Mouse (Mus musculus): ENCODE measurements around the gene Tdrd7. TPM values are rescaled to one million over a fixed set of nuclear protein-coding genes. Genes with fewer than 3 reads are reported as not detected.

The Tdrd7 gene
- total and polyA plus RNA-seq, 3 experiments, result 6.2 to 12.6 (median 11.2) TPM

DNA sequence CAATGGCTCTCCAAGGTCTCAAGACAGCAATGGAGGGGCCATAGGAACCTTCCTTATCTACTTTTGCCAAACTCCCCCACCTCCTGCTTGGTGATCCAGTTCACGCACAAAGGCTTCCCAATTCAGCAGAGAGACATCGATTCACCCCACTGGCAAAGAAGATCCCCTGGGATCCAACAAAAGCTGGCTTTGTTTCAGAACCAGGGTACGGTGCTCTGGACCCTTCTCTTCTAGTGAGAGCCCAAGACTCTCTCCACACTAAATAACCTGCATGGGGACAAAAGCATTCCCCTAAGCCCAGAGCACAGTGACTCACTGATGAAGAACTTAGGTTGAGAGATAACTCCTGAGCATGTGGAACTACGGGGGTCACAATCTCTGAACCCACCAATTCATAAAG lies 9.9 kb upstream of the Tdrd7 start:
- H3K36me3 ChIP-seq (ENCODE audit: control insufficient read depth, insufficient read depth, low read length), result no peaks in the 10 kb centered on the region
- WGBS, result 83% methylated on average over 4 of the region's 4 CpGs
- no peak overlapping the region for H3K27ac ChIP-seq
- H3K79me2 ChIP-seq (replicated peaks; ENCODE audit: control insufficient read depth, insufficient read depth, low read length), result no peaks in the 10 kb centered on the region
- H3K4me3 ChIP-seq, result no peak overlapping the region
- intact Hi-C loops (cut with DNase I), result no loop called here
- H3K9ac ChIP-seq (ENCODE audit: low read depth, low read length), result no peak overlapping the region
- TF ChIP-seq POLR2A (IDR thresholded peaks at IDR 0.05; ENCODE audit: insufficient read depth, low read depth, low read length) (no peak), CTCF (IDR thresholded peaks at IDR 0.05) (no peak), EP300 (IDR thresholded peaks at IDR 0.05; ENCODE audit: insufficient read depth, low read depth, low read length) (no peak)
- DNase-seq, result no peak
- no peaks in the 10 kb centered on the region for H3K27me3 ChIP-seq (ENCODE audit: control insufficient read depth, insufficient read depth, low read length)
- no peaks in the 10 kb centered on the region for H3K4me1 ChIP-seq (ENCODE audit: control insufficient read depth, insufficient read depth, low read length)

DNA sequence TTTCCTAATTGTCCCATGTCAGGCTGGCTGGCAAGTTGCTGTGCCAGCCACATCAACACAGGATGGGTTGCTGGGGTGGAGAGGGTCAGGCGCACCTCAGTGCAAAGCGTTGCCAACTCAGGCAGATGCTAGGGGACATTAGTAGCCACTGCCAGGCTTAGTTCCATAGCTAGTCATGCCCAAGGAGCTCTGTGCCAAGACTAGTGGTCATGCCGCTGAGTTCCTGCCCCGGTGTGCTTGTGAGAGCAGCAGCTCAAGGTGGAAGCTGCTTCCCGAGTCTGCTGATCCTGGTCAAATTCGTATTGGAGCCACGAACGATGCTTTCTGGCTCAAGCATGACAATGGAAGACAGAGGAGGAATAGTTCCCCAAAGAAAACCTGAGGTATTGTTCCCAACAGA lies 9.0 kb upstream of the Tdrd7 start:
- H3K36me3 ChIP-seq (ENCODE audit: control insufficient read depth, insufficient read depth, low read length), result no peaks in the 10 kb centered on the region
- TF ChIP-seq EP300 (IDR thresholded peaks at IDR 0.05; ENCODE audit: insufficient read depth, low read depth, low read length) (no peak), CTCF (IDR thresholded peaks at IDR 0.05) (no peak), POLR2A (IDR thresholded peaks at IDR 0.05; ENCODE audit: insufficient read depth, low read depth, low read length) (no peak)

DNA sequence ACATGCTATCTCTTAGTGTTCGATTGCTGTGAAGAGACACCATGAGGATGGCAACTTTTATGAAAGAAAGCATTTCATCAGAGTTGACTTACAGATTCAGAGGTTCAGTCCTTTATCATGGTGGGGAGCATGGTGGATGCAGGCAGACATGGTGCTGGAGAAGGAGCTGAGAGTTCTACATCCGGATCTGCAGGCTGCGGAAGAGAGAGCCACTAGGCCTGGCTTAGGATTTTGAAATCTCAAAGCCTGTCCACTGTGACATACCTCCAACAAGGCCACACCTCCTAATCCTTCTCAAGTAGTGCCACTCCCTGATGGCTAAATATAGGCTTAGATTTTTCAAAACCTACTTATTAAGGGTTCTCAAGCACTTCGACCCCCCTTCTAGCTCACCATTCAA lies 8.4 kb upstream of the Tdrd7 start:
- no peaks in the 10 kb centered on the region for H3K79me2 ChIP-seq (replicated peaks; ENCODE audit: control insufficient read depth, insufficient read depth, low read length)
- no peaks in the 10 kb centered on the region for H3K27me3 ChIP-seq (ENCODE audit: control insufficient read depth, insufficient read depth, low read length)
- intact Hi-C loops (cut with DNase I), result no loop called here
- 93% methylated on average over 4 of the region's 4 CpGs for WGBS
- DNase-seq, result no peak
- no peak overlapping the region for H3K27ac ChIP-seq
- H3K4me3 ChIP-seq, result no peak overlapping the region
- H3K9ac ChIP-seq (ENCODE audit: low read depth, low read length), result no peak overlapping the region
- H3K4me1 ChIP-seq (ENCODE audit: control insufficient read depth, insufficient read depth, low read length), result no peaks in the 10 kb centered on the region
- H3K36me3 ChIP-seq (ENCODE audit: control insufficient read depth, insufficient read depth, low read length), result no peaks in the 10 kb centered on the region
- TF ChIP-seq EP300 (IDR thresholded peaks at IDR 0.05; ENCODE audit: insufficient read depth, low read depth, low read length) (no peak), CTCF (IDR thresholded peaks at IDR 0.05) (no peak), POLR2A (IDR thresholded peaks at IDR 0.05; ENCODE audit: insufficient read depth, low read depth, low read length) (no peak)

More for the DNA sequence above, 9.0 kb upstream of the Tdrd7 start:
- no peak for DNase-seq
- Histone ChIP-seq H3K27ac (no peak overlapping the region), H3K9ac (ENCODE audit: low read depth, low read length) (no peak overlapping the region), H3K27me3 (ENCODE audit: control insufficient read depth, insufficient read depth, low read length) (no peaks in the 10 kb centered on the region), H3K4me3 (no peak overlapping the region), H3K4me1 (ENCODE audit: control insufficient read depth, insufficient read depth, low read length) (no peaks in the 10 kb centered on the region), H3K79me2 (replicated peaks; ENCODE audit: control insufficient read depth, insufficient read depth, low read length) (no peaks in the 10 kb centered on the region)
- intact Hi-C loops (cut with DNase I), result no loop called here
- 91% methylated on average over 8 of the region's 8 CpGs for WGBS

DNA sequence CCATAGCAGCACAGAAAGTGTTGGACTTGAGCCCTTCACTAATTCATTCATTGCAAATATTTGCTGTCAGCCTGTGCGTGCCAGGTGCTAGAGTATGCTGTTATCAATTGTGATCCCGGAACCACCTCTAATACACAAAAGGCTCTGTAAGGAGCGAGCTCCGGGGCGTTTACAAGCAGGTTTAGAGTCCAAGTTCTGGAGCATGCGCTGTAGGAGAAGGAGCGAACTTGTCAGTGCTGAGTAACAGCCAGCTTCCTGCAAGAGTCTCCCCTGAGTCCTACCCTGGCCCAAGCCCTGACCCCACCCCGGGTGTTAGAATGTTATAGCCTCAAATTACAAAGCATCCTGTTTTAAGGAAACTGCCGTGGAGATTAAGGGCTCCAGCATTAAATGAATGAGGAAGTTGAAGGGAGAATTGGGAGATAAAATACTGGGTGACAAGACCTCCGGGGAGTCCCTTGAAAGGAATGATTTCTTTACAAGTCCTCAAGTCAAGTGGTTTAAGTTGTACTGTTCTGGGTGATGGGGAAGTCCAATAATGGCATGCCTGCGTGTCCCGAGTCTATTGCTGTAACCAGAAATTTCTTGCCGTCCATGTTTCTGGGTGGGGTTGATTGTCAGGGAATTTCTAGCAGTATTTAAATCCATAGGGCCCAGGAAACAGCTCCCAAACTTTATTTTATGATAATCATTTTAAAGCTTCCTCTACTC lies 758 bp downstream of the Tdrd7 start:
- Histone ChIP-seq H3K4me3 (peak overlapping the region; percentile 28), H3K27ac (peak overlapping the region; percentile 68), H3K36me3 (ENCODE audit: control insufficient read depth, insufficient read depth, low read length) (peaks cover 9% of the 10 kb centered on the region; the same call in 1 of the 2 replicates), H3K79me2 (replicated peaks; ENCODE audit: control insufficient read depth, insufficient read depth, low read length) (no peaks in the 10 kb centered on the region), H3K27me3 (ENCODE audit: control insufficient read depth, insufficient read depth, low read length) (no peaks in the 10 kb centered on the region), H3K9ac (ENCODE audit: low read depth, low read length) (peak overlapping the region; percentile 14; the same call in 1 of the 2 replicates), H3K4me1 (ENCODE audit: control insufficient read depth, insufficient read depth, low read length) (peaks cover 23% of the 10 kb centered on the region)
- intact Hi-C loops (cut with DNase I), result no loop called here
- peak; percentile 67 to 73 for DNase-seq
- TF ChIP-seq EP300 (IDR thresholded peaks at IDR 0.05; ENCODE audit: insufficient read depth, low read depth, low read length) (no peak), POLR2A (IDR thresholded peaks at IDR 0.05; ENCODE audit: insufficient read depth, low read depth, low read length) (no peak), CTCF (IDR thresholded peaks at IDR 0.05) (no peak)
- WGBS, result 8% methylated on average over 13 of the region's 13 CpGs

DNA sequence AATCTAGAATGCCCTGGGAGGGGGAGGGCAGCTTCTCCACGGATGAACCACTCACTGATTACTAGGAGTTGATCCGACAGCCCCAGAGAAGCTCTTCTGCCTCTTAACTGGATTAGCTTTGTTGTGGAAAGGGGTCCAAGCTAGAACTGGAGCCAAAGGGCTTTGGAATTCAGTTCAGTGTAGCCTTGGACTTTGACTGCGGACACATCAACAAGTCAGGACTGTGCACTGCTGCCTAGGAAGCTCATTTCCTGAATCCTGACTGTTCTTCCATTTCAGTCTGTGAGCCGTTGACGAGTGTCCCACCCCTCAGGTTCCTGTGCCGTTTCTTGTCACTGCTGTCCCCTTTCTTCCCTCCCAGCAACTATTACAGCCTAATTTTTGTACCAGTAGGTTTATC lies 1.6 kb downstream of the Tdrd7 start:
- intact Hi-C loops (cut with DNase I), result no loop called here
- Histone ChIP-seq H3K4me3 (no peak overlapping the region), H3K79me2 (replicated peaks; ENCODE audit: control insufficient read depth, insufficient read depth, low read length) (no peaks in the 10 kb centered on the region), H3K36me3 (ENCODE audit: control insufficient read depth, insufficient read depth, low read length) (peaks cover 12% of the 10 kb centered on the region), H3K9ac (ENCODE audit: low read depth, low read length) (peak overlapping the region; percentile 37; the same call in 1 of the 2 replicates), H3K4me1 (ENCODE audit: control insufficient read depth, insufficient read depth, low read length) (peaks cover 23% of the 10 kb centered on the region), H3K27me3 (ENCODE audit: control insufficient read depth, insufficient read depth, low read length) (no peaks in the 10 kb centered on the region), H3K27ac (peak overlapping the region; percentile 68)
- no peak for TF ChIP-seq CTCF (IDR thresholded peaks at IDR 0.05)
- no peak for TF ChIP-seq POLR2A (IDR thresholded peaks at IDR 0.05; ENCODE audit: insufficient read depth, low read depth, low read length)
- no peak for TF ChIP-seq EP300 (IDR thresholded peaks at IDR 0.05; ENCODE audit: insufficient read depth, low read depth, low read length)
- WGBS, result 20% methylated on average over 6 of the region's 6 CpGs
- DNase-seq, result no peak

Data from heart, adult 2 months (tissue).